Mouse (Mus musculus): ENCODE data around the gene Adcyap1r1.

The Adcyap1r1 gene

DNA sequence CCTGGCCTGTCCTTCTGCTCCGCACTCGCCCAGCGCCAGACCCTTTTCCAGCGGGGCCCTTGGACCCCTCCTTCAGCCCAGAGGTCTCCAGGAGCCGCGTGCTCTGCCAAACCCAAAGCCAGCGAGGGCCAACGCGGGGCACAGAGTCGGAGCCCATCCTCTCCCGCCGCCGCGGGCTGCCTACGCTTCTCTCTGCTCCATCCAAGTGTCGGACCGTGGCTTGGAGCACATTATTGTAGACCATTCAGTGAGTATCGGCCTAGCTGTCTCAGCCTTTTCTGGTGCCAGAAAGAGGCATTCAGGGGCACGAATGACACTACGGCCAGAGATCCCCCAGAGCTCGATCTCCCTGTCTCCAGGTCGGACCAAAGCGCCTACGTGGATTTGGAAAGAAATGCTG, 603 bp downstream of the Adcyap1r1 start:
- DNase-seq: no peak

DNA sequence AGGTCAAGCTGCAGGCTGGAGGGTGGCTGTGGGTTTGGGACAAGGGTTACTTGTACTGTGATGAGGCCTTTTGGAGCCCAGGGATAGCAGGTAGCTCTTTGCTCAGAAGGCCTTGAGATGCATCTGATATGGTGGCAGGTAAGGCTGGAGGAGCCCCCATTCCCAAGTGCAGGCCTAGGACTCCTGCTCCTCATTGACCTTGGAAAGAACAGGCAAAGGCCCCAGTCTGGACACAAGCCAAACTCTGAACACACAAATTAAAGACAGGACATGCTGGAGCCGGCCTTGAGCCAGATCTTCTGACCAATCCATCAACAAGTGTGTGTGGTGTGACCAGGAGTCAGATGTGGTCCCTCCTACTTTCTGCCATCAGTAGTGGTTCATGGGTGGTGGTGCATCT, 1.8 kb downstream of the Adcyap1r1 start:
- DNase-seq: no peak

DNA sequence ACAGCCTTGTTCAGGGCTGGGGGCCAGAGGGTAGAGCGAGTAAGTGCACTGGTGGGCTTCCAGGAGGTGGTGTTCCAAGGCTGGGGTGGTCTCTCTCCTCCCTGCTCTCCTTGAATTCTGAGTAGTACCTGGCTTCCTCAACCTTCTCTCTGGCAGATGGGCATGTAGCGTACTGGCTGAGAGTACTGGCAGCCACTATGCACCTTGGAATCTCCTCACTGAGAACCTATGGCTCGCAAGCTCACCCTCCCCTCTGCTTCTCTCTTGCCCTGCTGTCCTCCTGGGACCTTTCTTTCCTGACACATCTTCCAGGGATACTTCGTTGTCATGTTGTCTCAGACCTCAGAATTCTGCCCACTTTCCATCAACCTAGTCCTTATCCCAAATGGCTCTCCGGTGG, 3.9 kb downstream of the Adcyap1r1 start:
- no peak for DNase-seq

DNA sequence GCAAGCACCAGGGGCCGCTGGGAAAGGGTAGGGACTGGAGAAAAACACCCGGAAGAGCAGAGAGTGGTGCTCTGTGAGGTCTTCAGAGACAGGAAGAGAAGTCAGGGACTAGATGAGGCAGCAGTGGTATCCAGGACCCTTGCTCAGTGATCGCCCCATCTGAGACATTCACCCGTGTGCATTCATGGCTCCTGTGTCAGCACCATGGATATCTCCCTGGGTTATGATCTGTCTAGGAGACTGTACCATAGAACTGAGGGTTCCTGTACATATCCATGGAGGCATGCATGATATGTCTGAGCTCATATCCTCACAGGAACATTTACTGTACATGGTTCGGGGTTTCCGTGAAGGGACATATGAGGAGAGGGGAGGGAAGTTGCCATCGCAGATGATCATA, 5.9 kb downstream of the Adcyap1r1 start:
- DNase-seq: no peak

DNA sequence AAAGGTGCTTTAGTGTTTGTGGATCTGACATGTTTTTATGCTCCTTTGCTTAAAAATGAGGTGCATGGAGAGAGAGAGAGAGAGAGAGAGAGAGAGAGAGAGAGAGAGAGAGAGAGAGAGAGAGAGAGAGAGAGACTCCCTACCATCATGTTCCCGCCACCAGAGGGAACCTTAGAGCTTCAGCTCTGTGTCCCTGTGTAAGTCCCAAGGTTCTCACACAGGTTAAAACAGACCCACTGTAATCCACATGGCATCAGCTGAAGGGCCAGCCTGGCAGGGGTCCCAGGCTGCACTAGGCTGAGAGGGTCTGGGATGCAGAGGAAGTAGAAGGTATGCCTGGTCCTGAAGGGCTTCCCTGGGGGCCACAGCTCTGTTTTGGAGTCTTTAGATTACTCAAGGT, 6.4 kb downstream of the Adcyap1r1 start:
- no peak for DNase-seq

DNA sequence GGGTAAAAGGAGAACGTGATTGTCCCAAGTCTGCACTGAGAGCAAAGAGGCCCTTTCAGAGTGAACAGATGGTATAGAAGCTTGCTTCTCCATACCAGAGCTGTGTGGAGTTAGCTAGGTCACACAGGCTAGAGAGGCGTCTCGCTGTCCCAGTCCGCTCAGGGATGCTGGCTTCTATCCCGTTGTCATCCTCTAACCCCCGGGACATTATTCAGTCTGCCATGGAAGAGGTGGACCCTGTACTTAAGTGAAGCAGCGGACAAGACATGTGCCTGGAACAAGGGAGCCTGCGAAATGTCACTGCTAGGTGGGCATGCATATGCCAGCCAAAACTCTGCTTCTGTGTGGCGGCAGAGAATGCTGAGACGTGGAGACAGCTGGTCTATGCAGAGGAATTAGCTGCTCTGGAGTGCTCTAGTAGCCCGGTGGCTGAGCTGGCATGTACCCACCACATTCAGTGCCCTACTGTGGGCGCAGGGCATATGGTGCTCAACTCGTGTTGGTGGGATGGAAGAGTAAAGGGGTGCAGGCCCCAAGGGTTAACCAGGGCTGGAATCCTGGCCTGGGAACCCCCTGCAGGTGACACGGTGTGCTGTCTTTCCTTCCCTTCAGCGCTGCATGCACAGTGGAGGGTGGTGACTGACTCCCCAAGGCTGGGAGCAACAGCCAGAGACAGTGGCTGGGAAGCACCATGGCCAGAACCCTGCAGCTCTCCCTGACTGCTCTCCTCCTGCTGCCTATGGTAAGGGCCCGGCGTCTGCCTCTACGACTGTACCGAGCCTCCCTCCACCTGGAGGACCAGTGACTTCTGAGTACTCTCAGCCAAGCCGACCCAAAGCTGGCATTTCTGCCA, 8.0 kb downstream of the Adcyap1r1 start:
- DNase-seq: no peak

DNA sequence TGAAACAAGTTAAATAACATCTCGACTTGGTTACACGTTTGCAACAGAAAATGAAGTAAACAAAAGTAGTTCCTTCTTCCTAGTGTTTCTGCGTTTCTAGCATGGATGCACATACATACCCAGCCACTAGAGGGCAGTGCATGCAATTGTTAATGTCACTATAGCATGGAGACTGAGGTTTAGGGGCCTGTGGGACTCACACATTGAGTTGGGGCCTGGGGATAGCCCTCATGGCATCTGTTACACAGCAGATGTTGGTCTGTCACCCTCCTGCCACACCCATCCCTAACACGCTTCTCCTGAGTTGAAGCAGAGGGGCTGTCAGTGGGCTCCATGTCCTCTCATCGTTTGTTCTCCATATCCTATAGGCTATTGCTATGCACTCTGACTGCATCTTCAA, 9.4 kb downstream of the Adcyap1r1 start:
- peak; percentile 8 for DNase-seq

DNA sequence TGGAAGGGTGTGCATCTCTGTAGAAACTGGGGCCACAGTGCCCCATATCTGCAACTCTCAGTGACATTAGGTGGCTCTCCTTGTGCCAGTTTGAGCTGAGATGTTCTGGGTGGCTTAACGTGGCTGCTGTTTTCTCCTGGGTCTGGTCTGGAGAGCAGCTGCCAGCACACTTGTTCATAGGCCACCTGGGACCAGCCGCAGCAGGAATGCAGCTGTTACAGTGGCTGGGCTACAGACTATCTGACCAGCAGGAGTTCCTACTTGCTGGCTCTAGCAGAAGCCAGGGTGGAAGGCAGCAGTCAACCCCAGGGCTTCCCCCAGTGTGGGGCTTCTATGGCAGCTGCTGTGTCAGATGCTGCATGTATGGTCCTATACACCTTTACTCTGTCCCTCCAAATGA, 9.9 kb downstream of the Adcyap1r1 start:
- DNase-seq: no peak

DNA sequence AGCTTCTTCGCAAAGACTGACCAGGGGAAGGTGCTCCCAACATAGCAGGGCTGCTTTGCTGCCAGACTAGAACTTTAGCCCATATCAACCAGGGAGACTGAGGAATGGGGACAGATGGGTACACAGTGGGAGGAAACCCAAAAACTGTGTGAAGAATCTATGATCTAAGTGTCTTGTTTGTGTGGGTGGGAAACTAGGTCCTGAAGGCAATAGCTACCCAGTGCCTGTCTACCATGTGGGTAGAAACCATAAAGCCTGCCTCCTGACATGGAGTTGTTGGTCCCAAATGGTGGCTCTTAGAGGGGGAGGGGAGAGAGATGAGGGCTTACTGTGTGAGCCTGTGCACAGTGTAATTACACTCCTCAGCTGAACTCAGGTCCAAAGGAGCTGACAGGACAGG, 10.6 kb downstream of the Adcyap1r1 start:
- no peak for DNase-seq

DNA sequence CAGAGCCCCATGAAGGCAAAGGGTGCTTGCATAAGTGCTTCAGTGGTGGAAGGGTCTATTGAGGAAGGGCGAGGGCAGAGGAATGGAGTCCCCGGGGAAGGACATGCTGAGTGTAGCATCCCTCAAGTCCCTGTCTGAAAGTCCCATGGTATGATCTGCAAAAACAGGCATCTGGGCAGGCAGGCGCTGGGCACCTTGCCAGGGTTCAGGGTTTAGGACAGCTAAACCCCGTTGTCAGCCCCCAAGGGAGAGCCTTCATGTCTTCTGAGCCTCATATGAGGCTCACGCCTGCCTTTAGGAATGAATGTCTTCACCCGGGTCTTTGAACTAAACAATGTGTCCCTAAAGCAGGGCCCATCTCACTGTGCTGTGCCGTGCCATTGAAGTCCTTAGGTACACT, 12.2 kb downstream of the Adcyap1r1 start:
- no peak for DNase-seq

DNA sequence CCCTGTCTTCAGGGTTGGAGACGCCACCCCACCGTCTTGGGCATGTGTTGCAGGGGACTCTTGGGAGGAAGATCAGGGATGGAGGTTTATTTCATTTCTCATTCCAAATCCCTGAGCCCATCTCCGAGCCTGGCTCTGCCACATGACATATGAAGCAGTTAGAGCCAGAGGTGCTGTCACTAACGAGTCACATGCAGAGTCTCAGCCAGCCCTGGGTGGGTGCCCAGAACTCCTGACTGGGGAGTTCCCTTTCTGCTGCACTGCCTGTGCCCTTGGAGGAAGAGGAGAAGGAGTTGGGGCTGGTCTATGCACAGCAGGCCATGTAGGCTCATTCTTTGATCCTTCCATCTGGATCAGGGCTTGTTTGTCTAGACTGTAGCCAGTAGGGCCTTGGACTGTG, 13.5 kb downstream of the Adcyap1r1 start:
- no peak for DNase-seq

DNA sequence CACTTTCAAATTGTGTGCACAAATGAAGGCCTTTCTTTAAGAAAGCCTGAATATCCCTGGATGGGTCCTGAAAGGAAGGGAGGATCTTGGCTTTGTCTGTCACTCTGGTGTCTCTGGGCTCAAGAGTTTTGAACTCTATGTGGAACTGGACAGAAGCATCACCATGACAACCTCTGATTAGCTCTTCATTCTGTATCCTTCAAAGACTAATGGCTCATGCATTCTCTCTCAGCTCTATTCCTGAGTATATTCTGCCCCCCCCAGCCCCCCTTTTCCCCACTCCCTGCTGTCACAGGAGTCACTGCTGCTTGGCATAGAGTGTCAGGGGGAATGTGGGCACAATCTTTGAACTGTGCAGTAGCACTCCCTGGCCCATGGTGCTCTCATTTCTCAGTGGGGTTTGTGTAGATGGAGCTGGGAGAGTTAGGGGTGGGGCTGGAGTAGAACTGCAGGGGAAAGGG, 14.6 kb downstream of the Adcyap1r1 start:
- DNase-seq: no peak

DNA sequence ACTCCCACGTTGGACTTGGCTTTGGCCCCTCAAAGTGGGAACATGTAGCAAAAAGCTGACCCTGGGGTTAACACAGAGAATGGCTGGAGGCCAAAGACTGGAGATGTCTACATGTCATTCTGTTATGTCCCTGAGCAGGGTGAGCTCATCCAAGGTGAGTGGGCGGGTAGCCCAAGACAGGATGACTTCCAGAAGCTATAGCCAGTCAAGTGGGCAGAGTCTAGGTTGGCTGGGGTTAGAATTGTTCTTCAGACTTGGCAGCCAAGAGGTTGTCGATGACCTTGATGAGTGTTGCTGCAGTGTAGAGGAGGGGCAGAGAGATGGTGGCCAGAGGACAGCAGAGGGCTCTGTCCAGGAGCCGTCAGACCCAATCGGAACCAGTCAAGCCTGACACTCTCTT, 18.9 kb downstream of the Adcyap1r1 start:
- no peak for DNase-seq

DNA sequence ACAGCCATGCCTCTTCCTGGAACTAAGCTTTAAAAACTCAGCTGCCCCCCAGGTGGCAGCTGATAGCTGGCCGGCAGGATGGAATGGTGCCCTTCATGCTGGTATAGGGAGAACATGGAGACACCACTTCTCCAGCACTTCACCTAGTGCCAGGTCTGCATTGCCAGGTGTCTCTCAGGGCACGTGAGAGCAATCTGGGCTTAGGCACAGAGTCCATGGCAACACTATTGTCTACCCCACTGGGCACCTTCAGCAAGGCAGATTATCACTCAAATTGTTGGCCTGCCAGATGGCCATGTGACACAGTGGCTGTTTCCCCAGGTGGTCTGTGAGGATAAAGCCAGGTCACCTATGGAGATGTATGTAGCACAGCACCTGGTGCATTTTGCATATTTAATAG, 20.6 kb downstream of the Adcyap1r1 start:
- DNase-seq: no peak

DNA sequence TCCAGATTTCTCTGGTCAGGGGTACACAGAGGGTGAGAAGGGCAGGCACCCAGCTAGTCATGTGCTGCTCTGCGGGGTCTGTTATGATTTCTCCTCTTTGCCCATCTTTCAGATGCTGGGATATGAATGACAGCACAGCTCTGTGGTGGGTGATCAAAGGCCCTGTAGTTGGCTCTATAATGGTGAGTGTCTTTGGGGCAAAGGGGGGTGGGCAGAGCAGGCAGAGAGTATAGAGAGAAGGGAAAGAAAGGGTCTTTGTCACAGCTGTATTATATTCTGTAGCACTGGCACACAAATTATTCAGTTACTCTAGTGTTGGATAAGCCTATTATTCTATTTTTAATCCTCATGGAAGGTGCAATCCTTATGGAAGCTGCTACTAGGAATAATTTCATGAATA, 29.2 kb downstream of the Adcyap1r1 start:
- no peak for DNase-seq

DNA sequence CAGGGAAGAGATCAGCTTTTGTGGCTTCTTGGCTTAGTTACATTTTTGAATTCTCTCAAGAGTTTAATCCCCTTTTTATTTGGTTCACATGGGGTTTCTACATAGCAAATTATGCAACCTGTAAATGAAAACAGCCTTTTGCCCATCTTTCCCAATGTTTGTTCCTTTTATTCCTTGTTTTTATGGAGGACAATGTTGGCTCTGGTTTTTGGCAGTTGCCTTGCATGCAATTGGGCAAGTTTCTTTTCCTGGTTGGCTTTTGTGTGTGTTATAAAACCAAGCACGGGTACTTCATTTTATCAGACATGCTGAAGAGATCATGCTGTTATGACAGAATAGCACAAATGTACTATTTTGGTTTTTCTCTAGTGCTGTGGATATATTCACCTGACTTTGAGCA, 30.7 kb downstream of the Adcyap1r1 start:
- no peak for DNase-seq

DNA sequence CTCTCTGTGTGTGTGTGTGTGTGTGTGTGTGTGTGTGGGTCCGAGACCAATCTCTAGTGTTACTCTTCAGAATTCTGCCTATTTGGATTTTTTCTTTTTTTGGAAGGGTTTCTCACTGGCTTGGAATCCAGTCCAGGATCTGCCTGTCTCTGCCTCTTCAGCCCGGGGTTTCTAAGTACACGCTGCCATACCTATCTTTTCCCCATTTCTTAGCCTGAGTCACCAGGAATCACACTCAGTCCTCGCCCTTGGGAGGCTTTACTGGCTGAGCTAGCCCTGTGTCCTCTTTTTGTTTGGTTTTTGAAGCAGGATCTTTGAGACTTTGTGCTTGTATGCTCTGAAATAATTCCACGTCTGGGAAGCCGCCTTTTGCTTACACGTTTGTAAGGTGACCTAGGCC, 31.6 kb downstream of the Adcyap1r1 start:
- DNase-seq: no peak

DNA sequence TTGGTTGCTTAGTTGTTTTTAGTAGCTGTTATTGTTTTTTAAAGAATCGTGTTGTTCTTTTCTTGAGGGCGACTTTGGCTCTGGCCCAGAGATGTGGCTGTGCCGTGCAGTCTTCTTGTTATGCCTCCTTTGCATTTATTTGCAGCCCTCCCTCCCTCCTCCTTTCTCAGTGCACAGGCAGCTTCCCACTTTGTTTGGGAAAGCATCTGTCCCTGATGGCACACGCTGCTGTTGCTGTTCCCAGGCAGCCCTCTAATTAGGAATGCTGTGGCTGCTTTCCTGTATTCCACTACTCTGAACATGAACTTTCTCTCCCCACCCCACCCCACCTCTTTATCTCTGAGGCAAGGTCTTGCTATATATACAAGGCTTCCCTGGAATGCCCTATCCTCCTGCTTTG, 32.4 kb downstream of the Adcyap1r1 start:
- DNase-seq: no peak

DNA sequence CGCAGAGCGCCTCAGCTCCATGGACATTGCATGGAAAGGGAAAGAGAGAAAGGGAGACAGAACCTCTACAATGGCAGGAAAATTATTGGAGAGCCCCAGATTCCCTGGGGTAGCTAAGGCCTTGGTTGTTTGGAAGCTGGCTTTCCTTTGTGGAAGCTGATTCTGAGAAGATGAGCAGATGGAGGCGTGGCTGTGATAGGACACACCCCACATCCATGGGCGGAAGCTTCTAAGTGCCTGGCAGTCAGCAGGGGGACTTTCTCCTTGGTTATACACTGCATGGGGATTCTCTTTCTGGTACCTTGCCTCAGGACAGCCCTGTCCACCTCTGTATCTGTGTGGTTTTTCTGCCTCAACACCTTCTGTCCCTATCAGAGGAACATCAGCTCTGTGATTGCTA, 33.4 kb downstream of the Adcyap1r1 start:
- no peak for DNase-seq

DNA sequence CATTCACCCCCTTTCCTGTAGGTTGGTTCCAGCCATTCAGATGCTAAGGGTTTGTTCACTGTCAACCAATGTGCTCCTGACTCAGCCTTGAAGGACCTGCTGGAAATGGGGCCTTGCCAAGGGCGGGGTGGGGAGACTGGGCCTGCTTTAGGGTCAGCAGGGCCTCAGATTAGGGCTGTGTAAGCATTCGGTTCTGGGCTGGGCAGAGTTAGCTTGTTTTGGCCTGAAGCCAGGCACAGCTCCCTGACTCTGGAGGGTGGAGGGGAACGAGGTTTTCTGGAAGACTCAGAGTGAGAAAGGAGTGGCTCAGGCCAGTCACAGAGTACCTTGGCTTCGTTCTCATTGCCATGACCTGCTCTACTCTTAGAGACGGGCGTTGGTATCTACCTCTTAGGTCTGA, 35.9 kb downstream of the Adcyap1r1 start:
- no peak for DNase-seq

DNA sequence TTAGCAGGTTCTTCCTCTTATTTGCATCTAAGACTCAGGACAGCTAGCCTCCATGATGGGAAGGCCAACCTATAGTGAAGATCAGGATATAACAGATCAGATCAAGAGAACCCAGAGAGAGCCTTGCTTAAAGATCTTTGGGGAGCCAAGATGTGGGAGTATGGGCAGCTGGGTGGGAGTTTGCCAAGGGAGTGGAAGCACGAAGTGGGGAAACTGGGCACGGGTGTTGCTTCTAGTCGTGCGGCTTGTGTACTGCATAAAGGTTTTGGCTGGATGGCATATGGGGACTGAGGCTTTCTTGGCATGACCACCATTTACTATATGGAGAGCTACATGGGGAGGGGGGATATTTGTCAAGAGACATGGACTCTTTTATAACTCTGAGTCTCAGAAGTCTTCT, 44.4 kb downstream of the Adcyap1r1 start:
- DNase-seq: no peak

DNA sequence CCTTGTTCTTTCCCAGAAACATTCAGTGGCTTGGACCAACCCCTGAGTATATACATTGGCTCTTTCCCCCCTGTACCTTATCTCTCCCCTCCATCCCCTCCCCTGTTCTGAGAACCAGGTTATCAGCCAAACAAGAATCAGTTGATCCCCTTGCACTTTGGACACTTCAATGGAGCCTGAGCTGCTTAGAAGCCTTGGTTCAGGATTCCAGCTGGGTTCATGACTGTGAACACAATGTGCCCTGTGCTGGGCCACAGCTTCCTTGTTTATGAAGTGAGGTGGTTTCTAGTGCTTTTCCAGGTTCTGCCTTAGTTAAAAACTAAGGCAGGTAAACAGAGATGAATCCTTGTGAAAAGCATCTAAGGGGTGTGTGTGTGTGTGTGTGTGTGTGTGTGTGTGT, 47.0 kb downstream of the Adcyap1r1 start:
- DNase-seq: no peak

DNA sequence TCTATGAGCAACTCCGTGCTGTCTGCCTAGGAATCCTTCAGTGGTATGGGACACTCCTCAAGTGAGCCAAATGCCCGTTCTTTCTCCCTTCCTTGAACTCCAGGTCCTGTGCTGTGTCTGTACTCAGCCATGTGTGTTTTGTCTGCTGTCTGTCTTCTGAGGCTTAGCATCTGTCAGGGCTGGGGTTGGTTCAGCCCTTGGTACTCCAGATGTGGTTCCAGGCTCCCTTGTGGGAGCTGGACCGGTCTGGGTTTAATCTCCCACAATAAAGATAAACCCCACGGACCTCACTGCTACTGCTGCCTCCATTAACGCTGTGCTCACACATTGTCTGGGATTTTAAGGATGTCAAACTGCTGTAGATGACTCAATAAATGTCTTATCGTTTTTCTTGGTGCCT, 49.3 kb downstream of the Adcyap1r1 start:
- DNase-seq: no peak

DNA sequence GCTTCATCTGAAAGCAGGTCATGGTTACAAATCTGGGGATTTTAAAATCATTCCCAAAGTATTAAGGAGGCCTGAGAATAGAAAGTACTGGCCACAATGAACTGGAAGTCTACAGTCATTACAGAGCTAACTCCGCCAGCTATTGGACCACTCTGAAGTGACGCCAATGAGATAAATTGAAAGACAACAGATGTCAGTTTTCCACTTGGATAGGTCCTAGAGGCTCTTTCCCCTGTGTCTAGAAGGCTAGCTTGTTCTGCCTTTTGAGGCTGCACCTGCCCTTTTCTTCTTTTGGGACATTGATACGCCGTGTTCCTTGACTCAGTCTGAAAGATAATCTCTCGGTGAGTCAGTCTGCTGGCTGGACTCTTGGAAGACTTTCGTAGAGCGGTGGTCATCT, 50.5 kb downstream of the Adcyap1r1 start:
- no peak for DNase-seq

DNA sequence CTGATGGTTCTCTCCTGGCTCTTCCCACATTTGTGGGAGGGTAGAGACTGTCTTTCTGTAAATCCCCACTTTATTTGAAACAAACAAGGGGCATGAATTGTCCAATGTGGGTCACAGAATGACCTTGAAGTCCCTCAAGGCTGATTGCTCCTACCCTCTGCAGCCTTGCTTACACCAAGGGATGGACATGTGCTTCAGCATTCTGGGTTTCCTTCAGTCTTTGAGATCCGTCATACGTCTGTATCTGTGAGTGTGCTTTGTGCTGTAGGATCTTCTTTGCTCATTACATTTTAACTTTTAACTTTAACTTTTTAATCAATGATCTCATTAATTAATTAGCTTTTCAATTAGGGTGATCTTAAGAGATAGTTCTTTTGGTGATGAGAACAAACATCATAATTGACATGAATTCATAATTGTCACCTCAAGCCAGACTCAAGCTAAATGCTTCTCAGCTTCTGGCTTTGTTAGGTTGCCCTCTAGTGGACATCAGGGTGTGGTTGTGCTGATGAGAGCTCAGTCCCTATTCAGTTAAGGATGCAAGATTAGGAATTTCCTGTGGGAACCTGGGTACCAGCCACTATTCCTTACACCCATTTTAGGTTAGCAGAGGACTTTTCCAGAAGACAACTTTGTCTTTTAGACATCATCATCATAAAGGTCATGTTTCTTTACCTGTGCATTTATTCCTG, 53.2 kb downstream of the Adcyap1r1 start:
- peak; percentile 12 for DNase-seq

All from kidney, adult 18-20 months (tissue).